Mouse (Mus musculus): ENCODE data around the gene Atp6v1e2. TPM values are rescaled to one million over a fixed set of nuclear protein-coding genes. Genes with fewer than 3 reads are reported as not detected.

Atp6v1e2 gene
- polyA plus RNA-seq, 1 experiment = not detected

GRCm38 (mm10) chr17:86957968-86958367, 10.3 kb upstream of the Atp6v1e2 start:
- Histone ChIP-seq H3K79me3 (ENCODE audit: low read depth) (no peaks in the 10 kb centered on the region), H3ac (ENCODE audit: control insufficient read depth, insufficient read length, low read depth) (no peak overlapping the region), H3K79me2 (ENCODE audit: control insufficient read depth, insufficient read depth) (no peaks in the 10 kb centered on the region), H3K4me3 (ENCODE audit: insufficient read depth, poor library complexity, severe bottlenecking) (no peak overlapping the region), H3K36me3 (ENCODE audit: control insufficient read depth, insufficient read depth) (no peaks in the 10 kb centered on the region), H3K27me3 (ENCODE audit: control insufficient read depth, insufficient read depth, insufficient read length) (no peaks in the 10 kb centered on the region)
- TF ChIP-seq CEBPB (IDR thresholded peaks at IDR 0.05; ENCODE audit: low read depth) (no peak), MYOG (IDR thresholded peaks at IDR 0.05; ENCODE audit: control insufficient read depth, extremely low read depth, insufficient read length) (no peak), MYOD1 (IDR thresholded peaks at IDR 0.05; ENCODE audit: control insufficient read depth, insufficient read length, low read depth) (no peak), USF1 (IDR thresholded peaks at IDR 0.05; ENCODE audit: low read depth) (no peak), MAX (IDR thresholded peaks at IDR 0.05) (no peak), FOSL1 (IDR thresholded peaks at IDR 0.05; ENCODE audit: insufficient read depth, low read length, poor library complexity, severe bottlenecking) (no peak), CTCF (IDR thresholded peaks at IDR 0.05; ENCODE audit: control insufficient read depth, insufficient read depth, insufficient read length) (no peak)

GRCm38 (mm10) chr17:86957239-86957638, 9.5 kb upstream of the Atp6v1e2 start:
- H3K27me3 ChIP-seq (ENCODE audit: control insufficient read depth, insufficient read depth, insufficient read length) = no peaks in the 10 kb centered on the region
- no peak overlapping the region for H3ac ChIP-seq (ENCODE audit: control insufficient read depth, insufficient read length, low read depth)
- H3K36me3 ChIP-seq (ENCODE audit: control insufficient read depth, insufficient read depth) = no peaks in the 10 kb centered on the region
- H3K79me2 ChIP-seq (ENCODE audit: control insufficient read depth, insufficient read depth) = no peaks in the 10 kb centered on the region
- H3K79me3 ChIP-seq (ENCODE audit: low read depth) = no peaks in the 10 kb centered on the region
- no peak for TF ChIP-seq USF1 (IDR thresholded peaks at IDR 0.05; ENCODE audit: low read depth)
- TF ChIP-seq MAX (IDR thresholded peaks at IDR 0.05) = no peak
- no peak for TF ChIP-seq MYOD1 (IDR thresholded peaks at IDR 0.05; ENCODE audit: control insufficient read depth, insufficient read length, low read depth)
- no peak for TF ChIP-seq CEBPB (IDR thresholded peaks at IDR 0.05; ENCODE audit: low read depth)
- no peak for TF ChIP-seq FOSL1 (IDR thresholded peaks at IDR 0.05; ENCODE audit: insufficient read depth, low read length, poor library complexity, severe bottlenecking)
- no peak for TF ChIP-seq MYOG (IDR thresholded peaks at IDR 0.05; ENCODE audit: control insufficient read depth, extremely low read depth, insufficient read length)
- TF ChIP-seq CTCF (IDR thresholded peaks at IDR 0.05; ENCODE audit: control insufficient read depth, insufficient read depth, insufficient read length) = no peak
- H3K4me3 ChIP-seq (ENCODE audit: insufficient read depth, poor library complexity, severe bottlenecking) = no peak overlapping the region

DNA sequence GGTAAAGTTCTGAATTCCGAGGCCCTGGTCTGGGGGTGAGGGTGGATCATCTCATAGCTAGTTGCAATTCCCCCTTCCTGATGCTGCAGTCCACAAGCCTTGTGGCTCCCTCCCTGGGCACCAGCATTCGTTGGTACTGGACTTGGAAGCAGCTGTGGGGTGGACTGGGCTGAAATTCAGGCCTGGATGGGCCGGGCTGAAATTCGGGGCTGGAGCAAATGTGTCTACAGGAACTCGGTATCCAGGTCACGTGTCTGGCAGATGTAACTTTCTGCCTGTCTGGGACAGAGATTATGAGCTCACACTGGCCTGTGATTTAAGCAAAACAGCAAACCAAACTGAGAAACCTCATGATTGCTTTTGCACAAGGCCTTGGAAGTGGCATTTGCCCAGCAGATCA, 1.1 kb upstream of the Atp6v1e2 start:
- Histone ChIP-seq H3K4me3 (ENCODE audit: insufficient read depth, poor library complexity, severe bottlenecking) (no peak overlapping the region), H3K79me2 (ENCODE audit: control insufficient read depth, insufficient read depth) (no peaks in the 10 kb centered on the region), H3K79me3 (ENCODE audit: low read depth) (no peaks in the 10 kb centered on the region), H3K27me3 (ENCODE audit: control insufficient read depth, insufficient read depth, insufficient read length) (peaks cover 7% of the 10 kb centered on the region), H3K36me3 (ENCODE audit: control insufficient read depth, insufficient read depth) (no peaks in the 10 kb centered on the region), H3ac (ENCODE audit: control insufficient read depth, insufficient read length, low read depth) (no peak overlapping the region)
- TF ChIP-seq MAX (IDR thresholded peaks at IDR 0.05) (no peak), CTCF (IDR thresholded peaks at IDR 0.05; ENCODE audit: control insufficient read depth, insufficient read depth, insufficient read length) (no peak), MYOD1 (IDR thresholded peaks at IDR 0.05; ENCODE audit: control insufficient read depth, insufficient read length, low read depth) (no peak), FOSL1 (IDR thresholded peaks at IDR 0.05; ENCODE audit: insufficient read depth, low read length, poor library complexity, severe bottlenecking) (no peak), USF1 (IDR thresholded peaks at IDR 0.05; ENCODE audit: low read depth) (peak; percentile 40)

- no peak for TF ChIP-seq MYOG (IDR thresholded peaks at IDR 0.05; ENCODE audit: control insufficient read depth, extremely low read depth, insufficient read length)
- no peak for TF ChIP-seq MAX (IDR thresholded peaks at IDR 0.05)
- TF ChIP-seq CEBPB (IDR thresholded peaks at IDR 0.05; ENCODE audit: low read depth) = no peak
- no peak for TF ChIP-seq USF1 (IDR thresholded peaks at IDR 0.05; ENCODE audit: low read depth)
- no peak for TF ChIP-seq MYOD1 (IDR thresholded peaks at IDR 0.05; ENCODE audit: control insufficient read depth, insufficient read length, low read depth)
- TF ChIP-seq CTCF (IDR thresholded peaks at IDR 0.05; ENCODE audit: control insufficient read depth, insufficient read depth, insufficient read length) = no peak
- TF ChIP-seq FOSL1 (IDR thresholded peaks at IDR 0.05; ENCODE audit: insufficient read depth, low read length, poor library complexity, severe bottlenecking) = no peak
- H3K79me3 ChIP-seq (ENCODE audit: low read depth) = no peaks in the 10 kb centered on the region
- no peaks in the 10 kb centered on the region for H3K79me2 ChIP-seq (ENCODE audit: control insufficient read depth, insufficient read depth)
- no peaks in the 10 kb centered on the region for H3K36me3 ChIP-seq (ENCODE audit: control insufficient read depth, insufficient read depth)
- H3K4me3 ChIP-seq (ENCODE audit: insufficient read depth, poor library complexity, severe bottlenecking) = no peak overlapping the region
- H3ac ChIP-seq (ENCODE audit: control insufficient read depth, insufficient read length, low read depth) = no peak overlapping the region
- H3K27me3 ChIP-seq (ENCODE audit: control insufficient read depth, insufficient read depth, insufficient read length) = peaks cover 13% of the 10 kb centered on the region
Measured at GRCm38 (mm10) chr17:86946078-86946477, 1.6 kb downstream of the Atp6v1e2 start.

DNA sequence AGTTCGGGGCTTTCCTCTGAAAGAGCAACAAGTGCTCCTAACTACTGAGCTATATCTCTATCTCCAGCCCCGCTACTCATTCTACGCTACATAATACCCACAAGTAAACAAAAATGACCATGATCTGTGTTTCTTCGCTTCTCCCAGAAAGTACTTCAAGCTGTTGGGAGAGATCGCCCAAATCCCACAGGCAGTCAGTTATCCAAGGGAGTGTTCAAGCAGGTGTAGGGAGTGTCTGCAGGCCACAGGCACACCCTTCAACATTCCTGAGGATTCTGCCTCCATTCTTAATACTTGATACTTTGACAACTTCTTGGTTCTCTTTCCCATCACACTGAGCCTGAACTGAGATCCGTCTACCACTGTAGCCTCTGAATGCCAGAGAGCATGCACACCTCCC, 4.5 kb downstream of the Atp6v1e2 start:
- H3K36me3 ChIP-seq (ENCODE audit: control insufficient read depth, insufficient read depth) = no peaks in the 10 kb centered on the region
- no peak overlapping the region for H3ac ChIP-seq (ENCODE audit: control insufficient read depth, insufficient read length, low read depth)
- peaks cover 13% of the 10 kb centered on the region for H3K27me3 ChIP-seq (ENCODE audit: control insufficient read depth, insufficient read depth, insufficient read length)
- H3K4me3 ChIP-seq (ENCODE audit: insufficient read depth, poor library complexity, severe bottlenecking) = no peak overlapping the region
- no peaks in the 10 kb centered on the region for H3K79me2 ChIP-seq (ENCODE audit: control insufficient read depth, insufficient read depth)
- TF ChIP-seq FOSL1 (IDR thresholded peaks at IDR 0.05; ENCODE audit: insufficient read depth, low read length, poor library complexity, severe bottlenecking) (no peak), MYOD1 (IDR thresholded peaks at IDR 0.05; ENCODE audit: control insufficient read depth, insufficient read length, low read depth) (no peak), MAX (IDR thresholded peaks at IDR 0.05) (no peak), CEBPB (IDR thresholded peaks at IDR 0.05; ENCODE audit: low read depth) (no peak), USF1 (IDR thresholded peaks at IDR 0.05; ENCODE audit: low read depth) (no peak), CTCF (IDR thresholded peaks at IDR 0.05; ENCODE audit: control insufficient read depth, insufficient read depth, insufficient read length) (no peak), MYOG (IDR thresholded peaks at IDR 0.05; ENCODE audit: control insufficient read depth, extremely low read depth, insufficient read length) (no peak)
- no peaks in the 10 kb centered on the region for H3K79me3 ChIP-seq (ENCODE audit: low read depth)

GRCm38 (mm10) chr17:86942112-86942511, 5.6 kb downstream of the Atp6v1e2 start:
- TF ChIP-seq MYOD1 (IDR thresholded peaks at IDR 0.05; ENCODE audit: control insufficient read depth, insufficient read length, low read depth) = no peak
- TF ChIP-seq FOSL1 (IDR thresholded peaks at IDR 0.05; ENCODE audit: insufficient read depth, low read length, poor library complexity, severe bottlenecking) = no peak
- no peak for TF ChIP-seq CEBPB (IDR thresholded peaks at IDR 0.05; ENCODE audit: low read depth)
- no peak for TF ChIP-seq MYOG (IDR thresholded peaks at IDR 0.05; ENCODE audit: control insufficient read depth, extremely low read depth, insufficient read length)
- TF ChIP-seq CTCF (IDR thresholded peaks at IDR 0.05; ENCODE audit: control insufficient read depth, insufficient read depth, insufficient read length) = no peak
- no peak for TF ChIP-seq USF1 (IDR thresholded peaks at IDR 0.05; ENCODE audit: low read depth)
- no peak for TF ChIP-seq MAX (IDR thresholded peaks at IDR 0.05)
- Histone ChIP-seq H3K4me3 (ENCODE audit: insufficient read depth, poor library complexity, severe bottlenecking) (no peak overlapping the region), H3K79me2 (ENCODE audit: control insufficient read depth, insufficient read depth) (no peaks in the 10 kb centered on the region), H3K36me3 (ENCODE audit: control insufficient read depth, insufficient read depth) (no peaks in the 10 kb centered on the region), H3K27me3 (ENCODE audit: control insufficient read depth, insufficient read depth, insufficient read length) (peaks cover 8% of the 10 kb centered on the region), H3K79me3 (ENCODE audit: low read depth) (no peaks in the 10 kb centered on the region), H3ac (ENCODE audit: control insufficient read depth, insufficient read length, low read depth) (no peak overlapping the region)
